Mouse (Mus musculus) MEL (cell line): ENCODE measurements around the gene Il6ra. TPM values are rescaled to one million over a fixed set of nuclear protein-coding genes. Genes with fewer than 3 reads are reported as not detected.

ENCODE experiments used
- DNase-seq: peaks from one replicate; pipeline ENCODE4 v3.0.0; 2011; ENCODE audit warnings: low read depth, low spot score
- H3K27ac ChIP-seq: 2 replicates; pipeline ENCODE4 v1.5.1; 2012; ENCODE audit warnings: low read depth, mild to moderate bottlenecking, control low read depth, low read length, moderate library complexity; ENCODE audit not compliant: control insufficient read depth
- H3K27me3 ChIP-seq, 2 experiments: fragments of 150-350 bp in 1 of 2; sonication (generic) in 1 of 2; 2 replicates each; pipeline ENCODE4 v1.6.1; 2012; ENCODE audit warnings: low read length in 2 of 2, mild to moderate bottlenecking in 2 of 2, improper control_type of control experiment in 1 of 2, moderate library complexity in 1 of 2; ENCODE audit not compliant: insufficient read depth in 2 of 2, control insufficient read depth in 1 of 2
- H3K36me3 ChIP-seq, 2 experiments: 2 replicates each; pipeline ENCODE4 v1.6.1; 2012 to 2014; ENCODE audit warnings: low read length in 2 of 2, improper control_type of control experiment in 1 of 2, inconsistent platforms in 1 of 2, mild to moderate bottlenecking in 1 of 2; ENCODE audit not compliant: insufficient read depth in 2 of 2, control insufficient read depth in 1 of 2
- H3K4me1 ChIP-seq, 2 experiments: fragments of 150-350 bp in 1 of 2; sonication (generic) in 1 of 2; 2 replicates each; pipeline ENCODE4 v1.6.1; 2012; ENCODE audit warnings: low read length in 2 of 2, improper control_type of control experiment in 1 of 2, mild to moderate bottlenecking in 1 of 2; ENCODE audit not compliant: insufficient read depth in 2 of 2, control insufficient read depth in 1 of 2
- H3K4me3 ChIP-seq, 2 experiments: fragments of 150-350 bp in 1 of 2; sonication (generic) in 1 of 2; 2 replicates each; pipeline ENCODE4 v1.5.1; 2012; ENCODE audit warnings: low read depth in 2 of 2, low read length in 2 of 2, mild to moderate bottlenecking in 2 of 2, moderate library complexity in 2 of 2, control low read depth in 1 of 2, improper control_type of control experiment in 1 of 2; ENCODE audit not compliant: control insufficient read depth in 1 of 2, insufficient read depth in 1 of 2
- H3K79me2 ChIP-seq: 2 replicates; pipeline ENCODE4 v1.6.1; 2012; ENCODE audit warnings: mild to moderate bottlenecking, low read length, moderate library complexity; ENCODE audit not compliant: control insufficient read depth, poor library complexity, insufficient read depth
- H3K9ac ChIP-seq: 2 replicates; pipeline ENCODE4 v1.6.1; 2012; ENCODE audit warnings: low read depth, mild to moderate bottlenecking, control low read depth, low read length, moderate library complexity; ENCODE audit not compliant: control insufficient read depth, poor library complexity, severe bottlenecking
- H3K9me3 ChIP-seq: fragments of 150-350 bp; sonication (generic); replicated peaks from 2 replicates; pipeline ENCODE4 v1.6.1; 2012; ENCODE audit warnings: mild to moderate bottlenecking, low read length, improper control_type of control experiment, moderate library complexity; ENCODE audit not compliant: insufficient read depth
- BHLHE40 ChIP-seq: IDR thresholded peaks from 2 replicates; pipeline ENCODE4 v1.6.1; 2012; ENCODE audit warnings: low read depth, mild to moderate bottlenecking, inconsistent platforms, low read length, improper control_type of control experiment, borderline replicate concordance
- CHD2 ChIP-seq: IDR thresholded peaks from 2 replicates; pipeline ENCODE4 v1.6.1; 2011; ENCODE audit warnings: low read length, improper control_type of control experiment
- CTCF ChIP-seq, 3 experiments: IDR thresholded peaks in 2 of 3; conservative IDR thresholded peaks in 1 of 3; 2 replicates each; pipeline ENCODE4 v1.5.1; 2011 to 2012; ENCODE audit warnings: low read length in 3 of 3, low read depth in 2 of 3, mild to moderate bottlenecking in 2 of 3, improper control_type of control experiment in 1 of 3, inconsistent platforms in 1 of 3, mixed read lengths in 1 of 3, moderate library complexity in 1 of 3; ENCODE audit not compliant: control insufficient read depth in 1 of 3, insufficient read depth in 1 of 3, poor library complexity in 1 of 3, severe bottlenecking in 1 of 3
- ELF1 ChIP-seq: IDR thresholded peaks from 2 replicates; pipeline ENCODE4 v1.6.1; 2014; ENCODE audit warnings: low read depth, mild to moderate bottlenecking, inconsistent platforms, low read length, improper control_type of control experiment, moderate library complexity
- EP300 ChIP-seq, 2 experiments: IDR thresholded peaks; 2 replicates each; pipeline ENCODE4 v1.6.1; 2011; ENCODE audit warnings: improper control_type of control experiment in 2 of 2, low read length in 2 of 2, low read depth in 1 of 2, mild to moderate bottlenecking in 1 of 2
- ETS1 ChIP-seq: IDR thresholded peaks from 2 replicates; pipeline ENCODE4 v1.6.1; 2012; ENCODE audit warnings: low read depth, mild to moderate bottlenecking, inconsistent platforms, low read length, improper control_type of control experiment, moderate library complexity
- GABPA ChIP-seq: IDR thresholded peaks from 2 replicates; pipeline ENCODE4 v1.6.1; 2012; ENCODE audit warnings: low read depth, mild to moderate bottlenecking, inconsistent platforms, low read length, improper control_type of control experiment, moderate library complexity
- GATA1 ChIP-seq: IDR thresholded peaks from 2 replicates; pipeline ENCODE4 v1.6.1; 2011; ENCODE audit warnings: low read depth, low read length, improper control_type of control experiment
- HCFC1 ChIP-seq: IDR thresholded peaks from 2 replicates; pipeline ENCODE4 v1.6.1; 2012; ENCODE audit warnings: low read depth, mild to moderate bottlenecking, inconsistent platforms, low read length, improper control_type of control experiment, moderate library complexity
- JUND ChIP-seq: IDR thresholded peaks from 2 replicates; pipeline ENCODE4 v1.6.1; 2011; ENCODE audit warnings: low read depth, mild to moderate bottlenecking, improper control_type of control experiment, low read length
- MAFK ChIP-seq: IDR thresholded peaks from 2 replicates; pipeline ENCODE4 v1.6.1; 2011; ENCODE audit warnings: low read depth, mild to moderate bottlenecking, low read length, improper control_type of control experiment, borderline replicate concordance
- MAX ChIP-seq: IDR thresholded peaks from 2 replicates; pipeline ENCODE4 v1.6.1; 2011; ENCODE audit warnings: low read length, improper control_type of control experiment
- MAZ ChIP-seq: IDR thresholded peaks from 2 replicates; pipeline ENCODE4 v1.6.1; 2012; ENCODE audit warnings: low read depth, mild to moderate bottlenecking, inconsistent platforms, low read length, improper control_type of control experiment
- MYC ChIP-seq: IDR thresholded peaks from 2 replicates; pipeline ENCODE4 v1.6.1; 2011; ENCODE audit warnings: low read depth, mild to moderate bottlenecking, low read length, improper control_type of control experiment, moderate library complexity
- NELFE ChIP-seq: IDR thresholded peaks from 2 replicates; pipeline ENCODE4 v1.6.1; 2011; ENCODE audit warnings: low read depth, low read length, improper control_type of control experiment
- POLR2A ChIP-seq, 2 experiments: IDR thresholded peaks; 2 replicates each; pipeline ENCODE4 v1.6.1; 2011 to 2012; ENCODE audit warnings: low read length in 2 of 2, mild to moderate bottlenecking in 2 of 2, control low read depth in 1 of 2, improper control_type of control experiment in 1 of 2, low read depth in 1 of 2, moderate library complexity in 1 of 2; ENCODE audit not compliant: control insufficient read depth in 1 of 2, insufficient read depth in 1 of 2, poor library complexity in 1 of 2
- POLR2AphosphoS5 ChIP-seq: IDR thresholded peaks from 2 replicates; pipeline ENCODE4 v1.6.1; 2012; ENCODE audit warnings: low read depth, borderline replicate concordance, mild to moderate bottlenecking, inconsistent platforms, low read length, moderate library complexity, mixed read lengths
- RCOR1 ChIP-seq: IDR thresholded peaks from 2 replicates; pipeline ENCODE4 v1.6.1; 2012; ENCODE audit warnings: low read depth, mild to moderate bottlenecking, inconsistent platforms, low read length, improper control_type of control experiment
- SIN3A ChIP-seq: IDR thresholded peaks from 2 replicates; pipeline ENCODE4 v1.6.1; 2012; ENCODE audit warnings: low read length, improper control_type of control experiment, inconsistent platforms
- SMC3 ChIP-seq: IDR thresholded peaks from 2 replicates; pipeline ENCODE4 v1.6.1; 2011; ENCODE audit warnings: low read depth, low read length, improper control_type of control experiment
- TAL1 ChIP-seq: IDR thresholded peaks from 2 replicates; pipeline ENCODE4 v1.6.1; 2012; ENCODE audit warnings: mild to moderate bottlenecking, inconsistent platforms, low read length, moderate library complexity, mixed read lengths
- TBP ChIP-seq: IDR thresholded peaks from 2 replicates; pipeline ENCODE4 v1.8.0; 2011; ENCODE audit warnings: low read depth, low read length, improper control_type of control experiment
- UBTF ChIP-seq: IDR thresholded peaks from 2 replicates; pipeline ENCODE4 v1.6.1; 2012; ENCODE audit warnings: low read depth, mild to moderate bottlenecking, inconsistent platforms, low read length, improper control_type of control experiment, moderate library complexity, borderline replicate concordance; ENCODE audit not compliant: insufficient read depth
- USF1 ChIP-seq: IDR thresholded peaks from 2 replicates; pipeline ENCODE4 v1.6.1; 2014; ENCODE audit warnings: low read depth, mild to moderate bottlenecking, inconsistent platforms, low read length, improper control_type of control experiment, moderate library complexity
- USF2 ChIP-seq, 2 experiments: IDR thresholded peaks; 2 replicates each; pipeline ENCODE4 v1.6.1; 2011 to 2012; ENCODE audit warnings: improper control_type of control experiment in 2 of 2, low read length in 2 of 2, borderline replicate concordance in 1 of 2, inconsistent platforms in 1 of 2, low read depth in 1 of 2, mild to moderate bottlenecking in 1 of 2; ENCODE audit not compliant: insufficient read depth in 1 of 2
- ZC3H11A ChIP-seq: IDR thresholded peaks from 2 replicates; pipeline ENCODE4 v1.6.1; 2012; ENCODE audit warnings: low read depth, mild to moderate bottlenecking, inconsistent platforms, low read length, improper control_type of control experiment
- ZKSCAN1 ChIP-seq: IDR thresholded peaks from 2 replicates; pipeline ENCODE4 v1.6.1; 2012; ENCODE audit warnings: low read depth, mild to moderate bottlenecking, inconsistent platforms, low read length, improper control_type of control experiment, moderate library complexity
- ZNF384 ChIP-seq: IDR thresholded peaks from 2 replicates; pipeline ENCODE4 v1.6.1; 2012; ENCODE audit warnings: low read depth, mild to moderate bottlenecking, inconsistent platforms, low read length, improper control_type of control experiment
- polyA plus RNA-seq, 2 experiments: library from polyadenylated mRNA; stranded (reverse) in 1 of 2; unstranded in 1 of 2; fragments of >175 nt in 1 of 2; fragments of >200 nt in 1 of 2; gene quantifications; 2 replicates each; pipeline versions ENCODE4 v1.2.1 to v1.2.4; 2012; ENCODE audit warnings: low replicate concordance in 2 of 2, low read depth in 1 of 2; ENCODE audit not compliant: insufficient read length in 2 of 2, insufficient read depth in 1 of 2, missing spikeins in 1 of 2
- total RNA-seq: library from RNA; depleted of rRNA; stranded (reverse); fragments of 300-350 nt; gene quantifications from 2 replicates; pipeline ENCODE4 v1.2.3, GENCODE M21; 2012

Gene Il6ra
- total and polyA plus RNA-seq, 3 experiments: 0.15 to 3.4 TPM; not detected in 1

DNA sequence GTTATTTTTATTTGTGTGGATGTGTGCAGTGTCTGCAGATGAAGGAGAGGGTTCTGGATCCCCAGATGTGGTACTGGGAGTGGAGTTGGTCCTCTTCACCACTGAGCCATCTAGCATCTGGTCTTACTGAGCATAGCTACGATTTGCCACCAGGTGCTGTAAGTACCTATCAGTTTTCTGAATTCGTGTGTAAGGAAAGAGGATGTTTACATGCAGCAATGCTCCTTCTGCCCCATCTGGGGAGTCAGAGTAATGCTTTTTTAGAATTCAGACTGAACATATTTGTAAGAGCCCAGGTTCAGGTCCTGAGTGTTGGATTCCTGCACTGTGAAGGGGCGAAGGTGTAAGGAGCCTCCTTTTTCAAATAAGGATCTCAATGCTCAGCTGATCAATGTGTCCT, 53.1 kb downstream of the Il6ra start (continued):
- TF ChIP-seq MYC (no peak), MAZ (no peak), SMC3 (no peak), MAFK (no peak), BHLHE40 (no peak)

DNA sequence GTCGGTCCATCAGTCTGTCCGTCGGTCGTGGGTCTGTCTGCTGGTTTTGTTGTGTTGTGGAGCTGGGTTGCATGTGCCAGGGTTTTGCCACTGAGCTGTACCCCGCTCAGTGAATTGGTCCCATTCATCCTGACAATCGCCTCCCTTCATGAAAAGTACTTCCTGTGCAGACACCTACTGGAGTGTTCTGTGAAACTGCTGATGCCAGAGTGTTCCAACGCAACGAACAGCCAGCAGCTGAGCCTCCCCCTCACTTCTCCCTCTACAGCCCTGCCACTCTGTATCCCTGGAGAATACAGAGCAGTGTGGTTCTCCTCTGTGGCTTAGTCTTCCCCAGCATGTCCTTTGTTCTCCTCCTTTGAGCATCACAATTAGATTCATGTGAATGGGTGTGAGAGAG, 54.1 kb downstream of the Il6ra start:
- peaks cover 1 to 7% of the 10 kb centered on the region in 2 experiments; a peak in 2 of 4 replicates for H3K4me1 ChIP-seq
- no peak overlapping the region for H3K27ac ChIP-seq
- H3K9ac ChIP-seq: no peak overlapping the region
- TF ChIP-seq USF1 (no peak), MAX (no peak), ZNF384 (no peak), UBTF (no peak), POLR2A (IDR thresholded peaks at IDR 0.05; ENCODE audit: control insufficient read depth in 1 of 2, insufficient read depth in 1 of 2, low read depth in 1 of 2, low read length in 2 of 2, poor library complexity in 1 of 2) (no peak), CHD2 (no peak), TBP (no peak), POLR2AphosphoS5 (no peak), GABPA (no peak), MAZ (no peak), RCOR1 (no peak), ZKSCAN1 (no peak), JUND (no peak)
- no peaks in the 10 kb centered on the region for H3K79me2 ChIP-seq
- no peak for DNase-seq
- H3K4me3 ChIP-seq: no peak overlapping the region
- H3K9me3 ChIP-seq: no peaks in the 10 kb centered on the region
- peaks cover 0 to 2% of the 10 kb centered on the region in 2 experiments; a peak in 2 of 4 replicates for H3K36me3 ChIP-seq
- no peaks in the 10 kb centered on the region for H3K27me3 ChIP-seq

DNA sequence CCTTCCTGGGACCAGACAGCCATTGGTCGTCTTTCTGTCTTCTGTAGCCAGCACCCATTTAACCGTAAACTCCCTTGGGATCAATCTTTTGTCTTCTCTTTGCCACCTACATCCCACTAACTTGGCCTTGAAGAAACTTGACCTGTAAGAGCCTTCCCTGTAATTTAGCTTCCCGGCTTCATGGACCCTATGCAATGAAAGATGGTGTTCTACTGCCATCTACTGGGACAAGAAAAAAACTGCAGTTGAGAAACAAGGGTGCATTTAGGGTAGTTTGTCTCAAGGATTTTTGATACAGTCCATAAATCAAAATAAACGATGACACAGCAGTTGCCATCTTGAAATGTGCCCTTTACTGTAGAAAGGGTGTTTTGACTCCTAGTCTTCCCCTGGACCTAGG, 54.9 kb downstream of the Il6ra start:
- Histone ChIP-seq H3K9me3 (no peaks in the 10 kb centered on the region), H3K27ac (no peak overlapping the region), H3K27me3 (no peaks in the 10 kb centered on the region), H3K36me3 (no peaks in the 10 kb centered on the region), H3K4me3 (no peak overlapping the region), H3K9ac (no peak overlapping the region), H3K79me2 (no peaks in the 10 kb centered on the region), H3K4me1 (no peaks in the 10 kb centered on the region)
- peak; percentile 84 for DNase-seq
- TF ChIP-seq ZNF384 (0 out of 2 replicates have a peak, but pooled peaks have one; percentile 42), MAFK (0 out of 2 replicates have a peak, but pooled peaks have one; percentile 30), SMC3 (peak; percentile 97), EP300 (IDR thresholded peaks at IDR 0.05; ENCODE audit: low read depth in 1 of 2, low read length in 2 of 2) (peak in 1 of 2 experiments; percentile 27; a peak in 1 of 4 replicates), BHLHE40 (no peak), USF1 (no peak), MAX (no peak), POLR2A (IDR thresholded peaks at IDR 0.05; ENCODE audit: control insufficient read depth in 1 of 2, insufficient read depth in 1 of 2, low read depth in 1 of 2, low read length in 2 of 2, poor library complexity in 1 of 2) (no peak), ELF1 (peak; percentile 53), NELFE (no peak), UBTF (no peak), MAZ (no peak), CTCF (IDR thresholded peaks at IDR 0.05 in 2 of 3, conservative IDR thresholded peaks at IDR 0.05 in 1 of 3; ENCODE audit: control insufficient read depth in 1 of 3, insufficient read depth in 1 of 3, low read depth in 2 of 3, low read length in 3 of 3, poor library complexity in 1 of 3, severe bottlenecking in 1 of 3) (peak in 2 of 3 experiments; percentile 46 to 85), GABPA (peak; percentile 38; the same call in 1 of the 2 replicates), TAL1 (no peak), GATA1 (peak; percentile 30; the same call in 1 of the 2 replicates), HCFC1 (no peak), ETS1 (no peak), USF2 (IDR thresholded peaks at IDR 0.05; ENCODE audit: borderline replicate concordance in 1 of 2, insufficient read depth in 1 of 2, low read depth in 1 of 2, low read length in 2 of 2) (no peak), ZC3H11A (peak; percentile 99), SIN3A (peak; percentile 72), MYC (0 out of 2 replicates have a peak, but pooled peaks have one; percentile 44)
